Mouse (Mus musculus) testis, adult 2 months (tissue): ENCODE measurements around the gene Plac9a.
"Not testable (repeated sequence)": the region's sequence is repeated elsewhere in the genome, so short reads cannot be mapped to it uniquely, and the experiment has no call there.

Experiments used
- CTCF ChIP-seq: fragments of 200-500 bp; IDR thresholded peaks from 2 replicates; pipeline ENCODE4 v1.5.1; 2012; ENCODE audit warnings: low read depth, mild to moderate bottlenecking, inconsistent platforms, low read length, moderate library complexity; ENCODE audit not compliant: control insufficient read depth, insufficient read depth, insufficient replicate concordance
- POLR2A ChIP-seq: fragments of 200-500 bp; IDR thresholded peaks from 2 replicates; pipeline ENCODE4 v1.6.1; 2012; ENCODE audit warnings: low read depth, mild to moderate bottlenecking, inconsistent platforms, low read length, moderate library complexity; ENCODE audit not compliant: control insufficient read depth

DNA sequence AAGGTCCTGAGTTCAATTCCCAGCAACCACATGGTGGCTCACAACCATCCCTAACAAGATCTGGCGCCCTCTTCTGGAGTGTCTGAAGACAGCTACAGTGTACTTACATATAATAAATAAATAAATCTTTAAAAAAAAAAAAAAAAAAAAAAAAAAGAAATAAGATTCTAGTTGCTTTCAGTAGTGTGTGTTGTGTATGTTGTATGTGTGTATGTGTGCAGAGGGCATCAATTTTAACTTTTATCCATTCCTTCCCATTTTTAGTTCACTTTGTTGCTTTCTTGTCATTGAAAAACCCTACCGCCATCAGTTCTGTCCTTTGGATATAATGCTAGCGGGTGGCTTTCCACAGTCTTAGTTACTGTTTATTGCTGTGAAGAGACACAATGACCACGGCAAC lies 54.2 kb downstream of the Plac9a start:
- not testable (repeated sequence) for TF ChIP-seq POLR2A, CTCF
